Mouse (Mus musculus) embryo, embryonic 11 days (tissue): ENCODE data around the gene Vrk2.

ENCODE experiments used
- DNase-seq: peaks from one replicate; pipeline ENCODE4 v3.0.0-alpha.2; 2015

Gene Vrk2

DNA sequence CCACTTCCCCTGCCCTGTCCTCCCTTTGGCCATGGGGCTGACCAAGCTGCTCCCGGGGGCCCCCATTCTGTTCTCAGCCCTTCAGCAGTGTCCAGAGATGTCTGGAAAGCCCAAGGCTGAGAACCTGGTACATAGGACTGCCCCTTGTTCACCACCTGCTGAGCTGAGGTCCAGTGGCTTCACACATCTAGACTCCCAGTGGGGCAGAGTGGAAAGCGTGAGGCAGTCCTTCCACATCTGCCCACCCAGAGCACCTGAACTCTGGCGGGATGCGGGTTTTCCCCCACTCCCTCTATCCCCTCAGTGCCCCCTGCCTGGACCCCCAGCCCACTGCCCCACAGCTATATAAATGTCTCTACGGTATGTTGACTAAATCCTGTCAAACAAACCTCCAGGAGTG lies 56.0 kb downstream of the Vrk2 start:
- DNase-seq, result no peak

DNA sequence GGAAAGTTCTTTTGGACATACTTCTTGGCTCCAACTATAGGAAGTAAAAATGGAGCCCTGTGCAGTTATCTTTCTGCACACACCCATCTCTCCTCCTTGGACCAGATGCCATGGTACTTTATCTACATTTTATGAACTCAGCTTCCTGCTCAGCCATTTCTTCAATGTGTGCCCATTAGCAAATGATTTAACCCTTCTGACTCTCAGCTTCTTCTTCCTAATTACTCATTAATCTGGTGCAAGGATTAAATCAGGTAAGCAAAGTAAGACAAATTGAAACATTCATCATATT lies 60.0 kb downstream of the Vrk2 start:
- DNase-seq, result no peak

DNA sequence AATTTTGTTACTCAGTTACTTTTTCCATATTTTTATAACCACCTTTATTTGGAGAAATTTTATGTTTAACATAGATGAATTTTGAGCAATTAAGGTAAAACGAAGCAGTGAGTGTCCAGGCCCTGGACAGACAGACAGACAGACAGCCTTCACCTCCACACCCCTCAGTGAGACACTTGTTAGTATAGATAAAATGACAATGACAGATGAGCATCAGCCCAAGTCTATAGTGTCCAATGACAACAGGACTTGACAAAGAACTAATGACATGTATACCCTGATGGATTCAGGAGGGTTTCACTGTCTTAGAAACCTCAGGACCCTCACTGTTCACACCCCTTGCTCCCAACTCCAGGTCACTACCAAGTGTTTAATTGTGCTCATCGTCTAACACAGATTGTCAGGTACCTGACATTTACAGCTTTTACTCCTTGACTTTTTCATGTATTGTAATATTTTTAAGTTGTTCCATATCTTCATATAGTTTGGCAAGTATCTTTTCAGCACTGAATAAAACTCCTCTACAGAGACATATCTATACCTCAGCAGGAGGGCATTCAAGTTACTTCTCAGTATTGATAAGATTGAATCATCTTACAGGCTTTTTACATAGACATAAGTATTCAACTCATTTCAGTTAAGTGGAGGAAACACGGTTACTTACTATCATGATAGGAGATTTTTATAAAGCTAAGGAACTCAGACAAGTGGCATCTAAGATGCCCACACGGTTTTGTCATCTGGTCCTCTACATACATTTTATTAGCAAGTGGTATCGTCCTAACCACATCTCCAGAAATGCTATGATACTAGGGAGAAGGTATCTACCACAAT lies 60.6 kb downstream of the Vrk2 start:
- no peak for DNase-seq

DNA sequence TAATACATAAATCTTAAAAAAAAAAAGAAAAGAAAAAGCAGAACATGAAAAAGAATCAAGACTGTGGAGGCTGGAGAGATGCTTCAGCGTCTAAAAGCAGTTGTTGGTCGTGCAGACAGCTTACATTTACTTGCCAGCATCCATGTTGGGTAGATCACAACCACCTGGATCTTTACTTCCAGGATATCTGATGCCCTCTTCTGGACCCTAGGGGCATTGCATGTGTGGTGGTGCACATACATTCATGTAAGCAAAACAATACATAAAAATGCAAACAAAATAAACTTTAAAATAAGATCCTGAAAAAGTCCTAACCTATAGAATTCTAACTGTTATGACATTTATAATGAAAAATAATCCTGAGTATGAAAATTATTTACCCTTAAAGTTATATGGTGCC lies 66.9 kb downstream of the Vrk2 start:
- no peak for DNase-seq

DNA sequence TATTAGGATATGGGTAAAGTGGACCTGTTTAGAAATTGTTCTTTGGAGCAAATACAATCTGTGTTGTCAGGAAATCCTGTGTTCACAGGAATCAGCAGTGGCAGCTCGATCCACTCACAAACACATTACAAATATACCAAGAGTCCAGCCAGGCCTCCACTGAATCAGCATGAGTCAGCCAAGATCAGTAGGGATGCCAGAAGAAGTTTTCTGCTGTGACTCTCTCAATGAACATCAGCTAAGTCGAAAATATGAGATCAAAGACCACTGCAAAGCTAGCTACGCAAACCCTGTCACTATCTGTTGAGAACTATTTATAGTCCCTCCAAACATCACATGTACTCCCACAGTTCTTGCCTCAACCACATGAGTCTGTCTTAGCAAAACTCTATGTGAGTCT lies 74.8 kb downstream of the Vrk2 start:
- DNase-seq, result no peak

DNA sequence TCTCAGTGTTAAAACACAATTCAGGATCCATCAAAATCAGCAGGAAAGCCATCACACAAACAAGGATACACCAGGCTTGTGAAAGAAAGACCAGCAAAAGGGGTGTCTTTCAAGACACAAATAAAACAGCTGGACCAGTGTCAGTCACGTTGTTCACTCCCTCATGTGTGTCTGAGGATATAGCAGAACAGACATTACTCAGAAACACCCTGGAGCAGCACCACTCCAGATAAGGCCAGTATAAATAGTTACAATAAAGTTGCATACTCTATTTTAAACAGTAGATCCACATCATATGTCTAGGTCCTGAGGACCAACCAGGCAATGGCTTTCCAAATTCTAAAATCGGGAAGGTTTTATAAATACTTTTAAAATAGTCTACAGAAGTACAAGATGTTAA lies 77.7 kb downstream of the Vrk2 start:
- no peak for DNase-seq

DNA sequence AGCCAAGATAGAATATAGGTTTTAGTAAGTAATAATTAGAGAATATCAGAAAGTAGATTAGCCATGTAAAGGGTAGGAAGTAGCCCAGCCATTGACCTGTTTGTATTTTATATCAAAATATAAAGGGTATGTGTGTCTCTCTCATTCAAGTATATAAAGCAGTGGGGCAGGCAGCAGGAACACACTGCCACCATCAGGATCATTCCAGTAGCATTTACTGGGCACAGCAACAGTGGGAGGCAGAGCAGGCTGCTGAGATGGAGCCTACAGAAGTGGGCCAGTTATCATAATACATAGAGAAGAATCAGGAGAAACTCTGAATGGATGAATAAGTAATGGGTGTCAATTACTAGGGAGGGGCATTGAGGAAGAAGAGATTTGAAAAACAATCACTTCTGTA lies 80.1 kb downstream of the Vrk2 start:
- no peak for DNase-seq

DNA sequence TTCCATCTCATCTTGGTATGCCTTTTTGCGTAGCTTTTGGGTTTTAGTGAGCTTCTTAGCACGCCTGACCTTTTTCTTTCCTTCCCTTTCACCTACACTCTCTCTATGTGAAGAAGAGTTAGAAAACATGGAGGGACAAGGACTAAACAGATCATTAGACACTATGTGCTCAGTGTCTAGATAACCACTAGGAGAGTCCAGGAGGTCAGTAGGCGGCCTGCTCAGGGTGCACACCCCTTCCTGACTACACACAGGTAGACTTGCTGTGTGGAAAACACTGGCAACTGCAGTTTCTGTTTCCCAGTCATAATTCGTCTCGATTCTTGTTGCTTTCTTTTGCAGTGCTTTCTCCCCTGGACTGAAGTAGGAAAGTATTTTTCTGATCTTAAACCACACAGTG lies 97.8 kb downstream of the Vrk2 start:
- DNase-seq, result no peak

DNA sequence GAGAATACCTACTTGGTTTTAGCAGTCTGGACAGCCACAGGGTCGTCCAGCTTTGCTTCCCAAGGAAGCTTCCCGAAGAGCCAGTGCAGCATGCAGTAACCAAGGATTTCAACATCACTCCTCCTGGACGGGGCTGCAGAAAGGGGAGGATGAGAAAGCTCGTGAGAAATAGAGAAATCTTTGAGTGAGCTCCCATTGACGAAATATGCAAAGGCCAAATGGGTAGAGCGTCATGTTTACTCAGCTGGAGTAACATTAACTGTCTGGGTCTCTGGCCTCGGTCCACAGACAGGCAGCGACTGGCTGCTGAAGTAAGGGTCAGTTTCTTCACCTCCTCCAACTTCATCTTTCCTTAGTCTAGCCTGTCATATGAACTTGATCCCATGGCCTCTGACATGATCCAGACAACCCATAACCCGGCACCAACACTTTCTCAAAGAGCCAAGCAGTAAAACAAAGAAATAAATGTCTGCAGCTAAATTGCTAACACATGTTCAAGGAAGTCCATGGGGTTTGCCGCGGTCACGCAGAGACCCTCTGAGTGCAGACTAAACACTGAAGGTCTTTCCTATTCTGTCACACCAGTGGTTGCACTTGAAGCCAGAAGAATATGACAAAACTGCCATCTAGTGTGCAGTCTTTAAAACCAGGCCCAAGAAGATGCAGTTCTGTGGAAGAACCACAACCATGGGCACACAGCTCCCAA lies 103.9 kb downstream of the Vrk2 start:
- peak; percentile 82 for DNase-seq

DNA sequence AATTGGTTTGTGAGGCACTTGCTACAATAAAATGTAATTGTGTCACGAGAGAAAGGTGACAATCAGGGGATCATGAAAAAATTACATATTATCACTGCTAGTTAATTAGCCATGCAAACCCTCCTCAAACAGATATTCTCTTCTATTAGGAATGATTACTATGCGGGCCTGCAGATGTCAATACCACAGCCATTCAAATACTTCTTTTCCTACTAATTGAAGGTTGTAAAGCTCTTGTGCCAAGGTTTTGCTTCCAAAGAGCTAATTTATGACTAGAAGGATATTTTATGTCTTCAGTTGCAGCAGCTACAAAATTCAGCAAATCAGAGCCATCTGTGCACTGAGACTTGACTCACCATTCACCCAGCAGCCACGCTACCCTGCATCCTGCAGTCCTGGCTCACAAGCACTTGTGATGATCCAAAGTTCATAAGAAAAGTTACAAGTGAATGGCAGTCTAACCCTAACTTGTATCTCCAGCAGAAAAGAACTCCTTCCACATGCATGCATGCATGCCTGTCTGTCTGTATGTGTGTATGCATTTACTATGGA lies 112.0 kb downstream of the Vrk2 start:
- no peak for DNase-seq

DNA sequence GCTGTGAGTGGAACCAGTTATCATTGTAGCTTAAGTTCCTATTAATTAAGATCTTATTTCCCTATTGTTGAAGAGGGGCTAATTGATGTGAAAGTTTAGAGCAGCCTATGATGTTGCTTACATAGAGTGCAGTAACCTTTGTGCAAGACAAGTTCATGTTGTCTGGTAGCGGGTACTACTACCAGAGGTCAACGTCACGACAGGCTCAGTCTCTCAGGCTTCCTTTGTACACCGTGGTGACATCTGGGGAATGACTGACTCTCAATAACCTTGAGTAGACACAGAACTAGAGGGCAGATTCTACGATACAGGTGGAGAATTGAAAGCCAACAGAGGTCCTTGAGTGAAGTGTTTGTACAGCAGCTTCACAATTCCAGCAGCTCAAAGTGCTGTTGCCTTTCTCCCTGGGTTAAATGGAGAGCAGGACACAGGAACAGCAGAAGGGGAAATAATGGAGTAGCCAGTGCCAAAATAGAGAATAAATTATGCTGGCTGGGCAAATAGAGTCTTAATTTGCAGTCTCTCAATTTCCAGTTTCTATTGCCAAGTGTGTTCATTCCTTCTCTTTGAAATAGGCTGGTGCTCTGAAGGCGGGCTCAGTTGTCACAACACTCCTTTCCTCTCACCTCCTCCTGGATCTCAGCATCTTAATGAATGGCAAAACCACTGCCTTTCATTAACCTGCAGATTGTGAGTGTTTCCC lies 116.6 kb downstream of the Vrk2 start:
- no peak for DNase-seq

DNA sequence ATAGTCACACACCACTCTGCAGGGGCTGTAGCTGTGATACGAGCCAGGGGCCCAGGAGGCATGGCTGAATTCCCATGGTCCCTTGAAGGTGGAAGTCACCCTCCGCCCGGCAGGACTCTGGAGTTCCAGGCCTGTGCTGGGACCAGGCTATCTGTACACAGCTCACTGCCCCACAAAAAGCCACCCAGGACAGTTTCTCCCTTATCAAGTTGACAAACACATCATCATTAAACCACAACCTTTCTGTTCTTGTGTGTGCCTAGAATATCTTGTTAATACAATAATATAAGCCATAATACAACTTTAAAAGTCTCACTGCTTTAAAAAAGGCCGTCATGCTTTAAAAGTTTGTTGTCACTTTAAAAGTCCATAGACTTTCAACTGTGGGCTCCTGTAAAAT lies 139.7 kb downstream of the Vrk2 start:
- no peak for DNase-seq

DNA sequence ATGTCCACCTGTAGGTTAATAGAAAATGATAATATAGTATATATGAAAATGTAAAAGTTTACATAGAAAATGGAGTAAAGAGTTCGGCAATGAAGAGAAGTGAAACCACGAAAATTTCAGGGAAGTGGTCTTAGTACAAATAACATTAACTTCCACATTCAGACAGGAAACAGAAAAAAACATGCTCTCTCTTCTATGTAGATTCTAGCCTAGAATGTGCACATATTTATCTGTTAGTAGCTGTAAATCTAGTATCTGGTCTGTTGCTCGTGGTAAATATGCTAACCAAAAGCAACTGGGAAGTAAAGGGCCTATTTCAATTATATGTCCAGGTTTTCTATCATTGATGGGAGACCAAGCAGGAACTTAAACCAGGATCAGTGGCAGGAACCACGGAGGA lies 141.1 kb downstream of the Vrk2 start:
- no peak for DNase-seq

DNA sequence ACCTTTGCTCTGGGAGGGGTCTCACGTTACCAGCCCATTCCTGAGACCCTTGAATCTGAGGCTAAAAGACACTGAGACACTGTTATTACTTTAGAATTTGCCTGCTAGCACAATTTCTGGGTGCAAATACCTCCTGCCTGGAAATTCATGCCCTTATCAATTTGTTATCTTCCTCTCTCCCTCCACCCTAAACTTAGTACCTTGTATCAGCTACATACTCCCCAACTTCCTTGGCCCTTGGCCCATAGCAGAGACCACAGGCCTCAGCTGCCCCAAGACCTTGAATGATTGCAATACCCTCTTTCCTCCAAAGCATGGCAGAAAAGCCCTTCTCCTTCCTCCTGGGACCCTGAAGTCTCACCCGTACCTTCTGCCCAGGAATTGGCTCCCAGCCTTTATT lies 142.6 kb downstream of the Vrk2 start:
- DNase-seq, result no peak

DNA sequence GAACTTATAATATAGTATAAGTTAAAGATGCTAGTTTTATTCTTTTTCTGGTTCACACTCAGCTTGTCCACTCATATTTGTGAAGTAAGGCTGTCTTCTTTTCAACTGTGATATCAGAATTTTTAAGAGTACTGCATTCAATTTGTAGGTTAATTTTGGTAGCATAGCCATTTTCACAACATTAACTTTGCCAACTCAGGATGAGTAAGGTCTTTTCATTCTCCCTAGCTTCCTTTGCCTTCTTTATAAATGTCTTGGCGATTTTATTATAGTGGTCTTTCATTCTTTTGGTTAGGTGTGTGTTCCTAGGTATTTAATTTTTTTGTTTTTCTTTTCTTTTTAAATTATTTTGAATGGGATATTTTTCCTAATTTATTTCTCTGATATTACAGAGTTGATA lies 143.2 kb downstream of the Vrk2 start:
- DNase-seq, result no peak

DNA sequence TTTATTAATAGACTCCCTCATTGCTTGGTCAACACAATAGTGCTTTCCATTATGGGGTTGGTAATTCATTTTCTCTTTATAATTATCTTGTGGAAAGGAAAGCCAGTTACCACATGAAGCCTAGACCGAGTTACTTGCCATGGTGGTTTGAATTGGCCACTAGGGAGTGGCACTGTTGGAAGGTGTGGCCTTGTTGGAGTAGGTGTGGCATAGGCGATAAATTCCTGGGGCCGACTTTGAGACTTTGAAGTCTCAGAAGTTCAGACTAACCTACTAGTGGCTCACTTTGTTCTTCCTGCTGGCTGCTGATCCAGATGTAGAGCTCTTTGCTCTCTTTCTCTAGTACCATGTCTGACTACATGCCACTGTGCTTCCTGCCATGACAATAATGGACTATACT lies 144.0 kb downstream of the Vrk2 start:
- DNase-seq, result no peak

DNA sequence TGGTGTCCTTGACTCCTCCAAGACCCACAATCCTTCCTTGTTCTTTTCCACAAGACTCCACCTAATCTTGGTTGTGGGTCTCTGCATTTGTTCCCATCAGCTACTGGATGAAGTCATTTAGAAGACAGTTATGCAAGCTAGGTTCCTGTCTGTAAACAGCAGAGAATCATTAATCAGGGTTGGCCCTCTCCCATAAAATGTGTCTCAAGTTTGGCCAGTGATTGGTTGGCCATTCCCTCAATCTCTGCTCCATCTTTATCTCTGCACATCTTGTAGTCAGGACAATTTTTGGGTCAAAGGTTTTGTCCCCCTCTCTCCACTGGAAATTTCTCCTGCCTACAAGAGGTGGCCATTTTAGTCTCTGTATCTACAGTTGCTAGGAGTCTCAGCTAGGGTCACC lies 149.4 kb downstream of the Vrk2 start:
- no peak for DNase-seq

DNA sequence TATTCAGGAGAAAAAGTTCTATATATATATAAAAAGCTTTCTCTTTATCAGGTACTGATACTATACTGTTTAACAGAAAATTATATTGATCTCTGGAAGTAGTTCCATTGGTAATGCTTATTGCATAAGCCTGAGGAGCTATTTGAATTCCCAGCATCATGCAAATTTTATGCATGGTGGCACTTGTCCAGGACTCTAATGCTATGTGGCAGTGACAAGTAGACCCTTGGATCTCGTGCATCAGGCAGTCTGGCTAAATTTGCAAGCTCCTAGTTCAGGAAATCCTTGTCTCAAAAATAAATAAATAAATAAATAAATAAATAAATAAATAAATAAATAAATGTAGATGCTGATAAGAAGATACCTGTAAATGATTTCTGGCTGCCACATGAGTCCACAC lies 152.7 kb downstream of the Vrk2 start:
- DNase-seq, result no peak

DNA sequence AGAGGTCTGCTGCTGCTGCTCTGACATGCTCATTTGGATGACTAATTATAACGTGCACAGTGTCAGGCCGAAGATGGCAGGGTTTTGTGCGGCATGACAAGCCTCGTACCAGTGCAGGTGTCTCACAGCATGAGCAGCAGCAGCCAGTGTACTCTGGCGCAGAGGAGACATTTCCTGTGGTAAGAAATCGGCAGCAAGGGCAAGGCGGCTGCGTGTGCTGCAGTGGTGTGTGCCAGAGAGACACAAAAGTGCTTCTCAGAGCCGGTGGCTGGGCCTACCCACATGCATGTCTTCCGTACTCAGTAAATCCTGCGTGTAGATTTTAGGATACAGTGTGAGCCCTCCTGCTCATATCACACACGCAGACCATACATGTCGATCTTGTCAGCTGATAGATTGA lies 156.0 kb downstream of the Vrk2 start:
- DNase-seq, result peak; percentile 2

DNA sequence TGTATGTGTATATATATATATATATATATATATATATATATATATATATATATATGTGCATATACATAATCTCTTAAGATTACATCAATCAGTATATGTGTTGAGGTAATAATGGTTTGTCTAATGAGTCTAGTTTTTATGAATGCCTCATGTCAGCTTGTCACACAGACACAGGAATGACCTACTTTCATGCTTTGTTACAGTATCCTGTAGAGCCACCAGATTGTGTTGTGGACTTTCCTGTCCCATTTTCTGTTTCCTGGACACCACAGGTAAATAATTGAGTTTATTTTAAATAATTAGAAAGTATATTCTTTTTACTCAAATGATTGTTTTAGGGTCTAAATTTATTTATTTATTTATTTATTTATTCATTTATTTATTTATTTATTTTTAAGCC lies 159.6 kb downstream of the Vrk2 start:
- DNase-seq, result no peak

DNA sequence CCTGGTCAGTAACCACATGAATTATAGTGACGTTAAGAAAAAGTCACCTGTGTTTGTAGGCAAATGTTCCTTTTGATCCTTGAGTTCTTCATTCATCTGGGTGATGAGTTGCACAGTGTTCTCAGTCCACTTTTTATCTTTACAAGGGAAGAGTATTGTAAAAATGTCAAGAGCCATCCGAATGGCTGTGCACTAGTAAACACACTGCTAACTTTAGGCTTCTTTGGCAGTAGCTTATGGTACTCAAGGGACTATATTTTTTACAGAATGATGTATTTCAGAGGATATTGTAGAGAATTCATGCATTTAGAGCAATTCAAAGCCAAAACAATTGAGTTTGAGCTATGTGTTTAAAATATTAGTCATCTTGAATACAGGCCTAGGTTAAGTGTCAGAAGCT lies 172.3 kb downstream of the Vrk2 start:
- DNase-seq, result no peak
